Mouse (Mus musculus) heart, adult 2 months (tissue): ENCODE measurements at regions not wholly inside any gene's neighbourhood (a gene's known extent, or its start where the extent isn't known, plus 50 kb on each side); places are given as distances from the start of the nearest gene placed in this dataset.

Experiments
- CTCF ChIP-seq: fragments of 200-600 bp; IDR thresholded peaks from 2 replicates; pipeline ENCODE4 v1.8.1; 2022; ENCODE audit warnings: antibody characterized with exemption, mild to moderate bottlenecking, moderate library complexity
- EP300 ChIP-seq: fragments of 200-500 bp; IDR thresholded peaks from 2 replicates; pipeline ENCODE4 v1.6.1; 2011; ENCODE audit warnings: low read depth, low read length, control low read depth; ENCODE audit not compliant: insufficient read depth
- POLR2A ChIP-seq: fragments of 200-500 bp; IDR thresholded peaks from 2 replicates; pipeline ENCODE4 v1.6.1; 2011; ENCODE audit warnings: mild to moderate bottlenecking, low read depth, low read length, control low read depth; ENCODE audit not compliant: insufficient read depth

- no peak for TF ChIP-seq POLR2A
- TF ChIP-seq EP300, result no peak
- no peak for TF ChIP-seq CTCF
Observed at GRCm38 (mm10) chr10:111409497-111409896, 63.5 kb upstream of the Nap1l1 start.
